Mouse (Mus musculus) heart, postnatal 0 days (tissue): Measurements from ENCODE around the gene Sik3. TPM values are rescaled to one million over a fixed set of nuclear protein-coding genes. Genes with fewer than 3 reads are reported as not detected.

ENCODE experiments used
- ATAC-seq: fragments of 200-750 bp; cut with Nextera tagmentation; 2 replicates; pipeline ENCODE4 v1.8.0; 2017; ENCODE audit warnings: low read depth, moderate number of reproducible peaks, moderate library complexity; ENCODE audit not compliant: insufficient read depth
- DNase-seq: peaks from one replicate; pipeline ENCODE4 v3.0.0-alpha.2; 2016; ENCODE audit warnings: low spot score
- H3K27ac ChIP-seq: fragments of 300-500 bp; sonication (generic); 2 replicates; pipeline ENCODE4 v1.5.1; 2014; ENCODE audit warnings: low read depth, mild to moderate bottlenecking
- H3K27me3 ChIP-seq: fragments of 300-500 bp; sonication (generic); 2 replicates; pipeline ENCODE4 v1.6.1; 2014; ENCODE audit warnings: low read length, mixed read lengths; ENCODE audit not compliant: control insufficient read depth, insufficient read depth
- H3K36me3 ChIP-seq: fragments of 300-500 bp; sonication (generic); replicated peaks from 2 replicates; pipeline ENCODE4 v1.6.1; 2014; ENCODE audit warnings: low read length, mixed read lengths; ENCODE audit not compliant: control insufficient read depth, insufficient read depth
- H3K4me1 ChIP-seq: fragments of 300-500 bp; sonication (generic); 2 replicates; pipeline ENCODE4 v1.6.1; 2014; ENCODE audit warnings: antibody characterized with exemption; ENCODE audit not compliant: control insufficient read depth, insufficient read depth
- H3K4me2 ChIP-seq: fragments of 300-500 bp; sonication (generic); 2 replicates; pipeline ENCODE4 v1.6.1; 2014; ENCODE audit warnings: low read depth, mild to moderate bottlenecking, low read length, moderate library complexity
- H3K4me3 ChIP-seq: fragments of 300-500 bp; sonication (generic); 2 replicates; pipeline ENCODE4 v1.5.1; 2014; ENCODE audit warnings: low read depth, low read length
- H3K9ac ChIP-seq: fragments of 300-500 bp; sonication (generic); replicated peaks from 2 replicates; pipeline ENCODE4 v1.6.1; 2014; ENCODE audit warnings: low read depth, low read length, mixed read lengths
- H3K9me3 ChIP-seq: fragments of 300-500 bp; sonication (generic); replicated peaks from 2 replicates; pipeline ENCODE4 v1.6.1; 2016; ENCODE audit warnings: low read length; ENCODE audit not compliant: control insufficient read depth
- CTCF ChIP-seq: IDR thresholded peaks from 2 replicates; pipeline ENCODE4 v1.5.1; 2016; ENCODE audit warnings: antibody characterized with exemption, control low read depth, low read depth
- EP300 ChIP-seq: IDR thresholded peaks from 2 replicates; pipeline ENCODE4 v1.6.1; 2016; ENCODE audit warnings: antibody characterized with exemption, low read depth
- WGBS: fragments of 180-500 bp; shearing (Covaris S2); extraction: QIAGEN DNeasy Blood & Tissue Kit; methylation state at CpG from one replicate; pipeline ENCODE4 v1.1.7; 2014; 5-methylcytosine and 5-hydroxymethylcytosine counted together
- polyA plus RNA-seq: library from polyadenylated mRNA; unstranded; fragments of >200 nt; fragmentation: Nextera tagmentation; extraction: Ambion mirVana; gene quantifications from 2 replicates; pipeline ENCODE4 v1.2.1, GENCODE M21; 2015
- total RNA-seq: library from RNA; depleted of rRNA; stranded (reverse); fragments of >200 nt; gene quantifications from 2 replicates; pipeline ENCODE4 v1.2.3, GENCODE M21; 2014; ENCODE audit warnings: low replicate concordance

Sik3 gene
- total and polyA plus RNA-seq, 2 experiments from 2014 or later = 13.1 to 35.3 TPM

DNA sequence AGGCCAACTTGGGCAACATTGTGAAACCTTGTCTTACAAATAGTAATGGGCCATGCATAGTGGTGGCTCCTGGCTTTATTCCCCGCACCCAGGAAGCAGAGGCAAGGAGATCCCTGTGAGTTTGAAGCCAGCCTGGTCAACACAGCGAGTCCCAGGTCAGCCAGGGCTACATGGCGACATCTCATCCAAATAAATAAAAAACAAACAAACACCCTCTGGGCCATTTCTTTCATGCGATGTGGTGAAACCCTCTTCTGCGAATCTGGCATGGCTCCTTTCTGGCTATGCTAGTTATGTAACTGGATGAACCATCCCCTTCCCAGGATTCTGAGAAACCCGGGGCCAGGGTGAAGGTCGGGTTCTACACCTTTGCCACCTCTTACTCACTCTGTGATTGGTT is 243.6 kb downstream of the Sik3 start:
- Histone ChIP-seq H3K4me3 (no peak overlapping the region), H3K4me1 (no peaks in the 10 kb centered on the region), H3K9ac (no peak overlapping the region), H3K9me3 (no peaks in the 10 kb centered on the region), H3K4me2 (no peak overlapping the region), H3K36me3 (no peaks in the 10 kb centered on the region), H3K27me3 (no peaks in the 10 kb centered on the region), H3K27ac (no peak overlapping the region)
- ATAC-seq (no peak), DNase-seq (no peak)
- 81% methylated on average over 7 of the region's 7 CpGs for WGBS
- TF ChIP-seq CTCF = no peak
- no peak for TF ChIP-seq EP300

DNA sequence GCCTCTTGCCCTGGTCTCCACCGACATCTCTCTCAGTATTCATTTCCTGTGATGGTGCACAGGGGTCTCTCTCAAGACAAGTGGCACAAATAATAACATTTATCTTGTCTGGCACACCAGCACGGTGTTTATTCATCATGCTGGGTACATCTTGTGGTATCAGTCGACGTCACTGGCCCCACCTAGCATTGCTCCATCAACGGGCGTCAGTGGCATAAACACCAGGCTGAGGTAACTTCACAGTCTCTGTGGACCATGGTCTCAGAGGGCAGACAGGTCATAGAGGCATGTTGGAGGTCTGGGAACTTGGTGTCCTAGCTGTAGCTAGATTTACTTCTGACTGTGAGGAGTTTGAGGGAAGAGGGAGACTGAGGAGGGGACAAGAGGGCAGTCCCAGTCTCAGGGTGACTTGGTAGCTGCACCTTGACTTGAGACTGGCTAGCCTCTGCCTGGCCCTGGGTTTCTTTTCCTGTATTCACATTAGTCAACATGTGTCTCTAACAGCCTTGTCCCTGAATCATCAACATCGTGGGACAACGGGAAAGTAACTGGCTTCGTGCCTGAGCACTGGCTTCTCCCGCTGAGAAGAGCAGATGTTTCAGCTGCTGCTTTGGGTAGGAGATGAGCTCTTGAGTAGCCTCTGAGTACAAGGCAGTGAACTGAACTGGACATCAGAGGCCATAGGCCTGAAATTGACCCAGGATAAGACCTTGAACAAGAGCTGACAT is 244.2 kb downstream of the Sik3 start:
- TF ChIP-seq CTCF (no peak), EP300 (no peak)
- Histone ChIP-seq H3K4me1 (no peaks in the 10 kb centered on the region), H3K36me3 (no peaks in the 10 kb centered on the region), H3K27me3 (no peaks in the 10 kb centered on the region), H3K9me3 (no peaks in the 10 kb centered on the region), H3K27ac (peak overlapping the region; percentile 63; the same call in 1 of the 2 replicates), H3K9ac (no peak overlapping the region), H3K4me3 (no peak overlapping the region), H3K4me2 (no peak overlapping the region)
- 79% methylated on average over 10 of the region's 10 CpGs for WGBS
- DNase-seq (no peak), ATAC-seq (no peak)

DNA sequence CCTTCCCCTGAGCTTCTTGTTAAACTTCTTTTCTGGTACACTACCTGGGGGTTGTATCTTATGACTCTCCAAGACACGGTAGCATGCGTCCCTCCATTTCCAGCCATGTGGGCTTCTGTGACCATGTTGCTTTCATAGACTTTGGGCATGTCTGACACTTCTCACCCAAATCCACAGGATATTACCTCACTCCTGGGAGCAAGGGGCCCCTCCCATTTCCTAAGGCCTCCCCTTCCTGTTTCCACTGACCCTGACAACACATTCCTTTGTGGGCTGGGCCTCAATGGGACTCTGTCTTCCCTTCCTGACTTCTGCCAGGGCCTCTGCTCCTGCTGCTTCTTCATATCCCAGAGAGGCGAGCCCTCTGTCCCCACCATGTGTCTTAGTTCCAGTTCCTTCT is 244.9 kb downstream of the Sik3 start:
- 61% methylated on average over 3 of the region's 3 CpGs for WGBS
- no peak overlapping the region for H3K9ac ChIP-seq
- no peaks in the 10 kb centered on the region for H3K27me3 ChIP-seq
- H3K36me3 ChIP-seq = no peaks in the 10 kb centered on the region
- DNase-seq (peak; percentile 39), ATAC-seq (peak; percentile 80)
- H3K4me3 ChIP-seq = no peak overlapping the region
- H3K9me3 ChIP-seq = no peaks in the 10 kb centered on the region
- H3K27ac ChIP-seq = peak overlapping the region; percentile 63
- TF ChIP-seq CTCF (no peak), EP300 (no peak)
- H3K4me2 ChIP-seq = no peak overlapping the region
- no peaks in the 10 kb centered on the region for H3K4me1 ChIP-seq

DNA sequence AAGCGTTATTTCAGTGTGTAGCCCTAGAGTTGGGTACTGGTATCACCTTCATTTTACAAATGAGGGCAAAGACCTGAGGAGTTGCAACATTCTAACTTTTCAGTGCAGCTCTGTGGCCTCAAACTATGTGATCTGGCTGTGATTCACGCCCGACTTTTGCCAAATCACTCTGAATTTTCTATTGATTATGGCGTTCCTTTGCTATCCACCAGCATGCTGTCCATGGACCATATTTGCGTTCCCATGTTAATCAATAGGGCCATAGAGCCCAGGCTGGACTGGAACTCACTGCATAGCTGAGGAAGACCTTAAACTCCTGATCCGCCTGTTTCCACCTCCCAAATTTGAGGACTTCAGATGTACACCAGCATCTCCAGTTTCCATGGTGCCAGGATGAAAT is 246.5 kb downstream of the Sik3 start:
- WGBS = 73% methylated on average over 6 of the region's 6 CpGs
- ATAC-seq = no peak
- no peak for TF ChIP-seq CTCF
- TF ChIP-seq EP300 = no peak
- no peaks in the 10 kb centered on the region for H3K27me3 ChIP-seq
- H3K27ac ChIP-seq = no peak overlapping the region
- no peaks in the 10 kb centered on the region for H3K36me3 ChIP-seq
- no peak overlapping the region for H3K9ac ChIP-seq
- DNase-seq = no peak
- no peak overlapping the region for H3K4me2 ChIP-seq
- H3K4me3 ChIP-seq = no peak overlapping the region
- no peaks in the 10 kb centered on the region for H3K9me3 ChIP-seq
- H3K4me1 ChIP-seq = no peaks in the 10 kb centered on the region

DNA sequence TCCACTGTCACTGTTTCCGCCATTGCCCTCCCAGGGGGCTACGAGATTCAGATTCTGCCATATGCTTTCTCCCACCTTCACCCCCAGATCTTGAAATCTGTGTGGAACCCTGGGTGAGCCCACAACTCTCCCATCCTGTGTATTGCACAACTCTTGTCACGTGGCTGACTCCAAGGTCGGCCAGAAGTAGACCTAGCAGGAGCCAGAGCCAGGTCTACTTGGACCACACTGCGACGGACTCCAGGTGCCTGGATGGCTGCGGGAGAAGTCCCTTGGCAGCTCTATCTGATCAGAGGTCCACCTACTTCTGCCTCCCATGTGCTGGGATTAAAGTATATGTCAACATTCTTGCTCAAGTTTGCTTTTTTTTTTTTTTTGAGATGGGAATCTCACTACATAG is 248.5 kb downstream of the Sik3 start:
- TF ChIP-seq EP300 = no peak
- TF ChIP-seq CTCF = no peak
- ATAC-seq = no peak
- 79% methylated on average over 7 of the region's 7 CpGs for WGBS

More for the DNA sequence above, 248.5 kb downstream of the Sik3 start:
- Histone ChIP-seq H3K9ac (no peak overlapping the region), H3K27ac (no peak overlapping the region), H3K4me3 (no peak overlapping the region), H3K27me3 (no peaks in the 10 kb centered on the region), H3K4me2 (no peak overlapping the region), H3K9me3 (no peaks in the 10 kb centered on the region), H3K4me1 (no peaks in the 10 kb centered on the region), H3K36me3 (no peaks in the 10 kb centered on the region)
- DNase-seq = no peak
